Mouse (Mus musculus) kidney, adult 2 months (tissue): ENCODE data around the gene Clcf1.

Experiments used
- CTCF ChIP-seq: fragments of 200-500 bp; conservative IDR thresholded peaks from 2 replicates; pipeline ENCODE4 v1.5.1; 2011; ENCODE audit warnings: low read depth, mild to moderate bottlenecking, control low read depth, low read length, moderate library complexity, mixed read lengths; ENCODE audit not compliant: insufficient read depth, insufficient read length
- POLR2A ChIP-seq: fragments of 200-500 bp; IDR thresholded peaks from one replicate; pipeline ENCODE4 v1.6.1; 2011; ENCODE audit warnings: low read depth, low read length, control low read depth

- no peak for TF ChIP-seq CTCF
- TF ChIP-seq POLR2A: no peak
Measured at GRCm38 (mm10) chr19:4247010-4247409, 33.0 kb downstream of the Clcf1 start.
